Mouse (Mus musculus): ENCODE data around the gene Thtpa. TPM values are rescaled to one million over a fixed set of nuclear protein-coding genes. Genes with fewer than 3 reads are reported as not detected.

The Thtpa gene
- total RNA-seq, 4 experiments from 2014 or later: 13.4 to 15.6 (median 14.9) TPM

DNA sequence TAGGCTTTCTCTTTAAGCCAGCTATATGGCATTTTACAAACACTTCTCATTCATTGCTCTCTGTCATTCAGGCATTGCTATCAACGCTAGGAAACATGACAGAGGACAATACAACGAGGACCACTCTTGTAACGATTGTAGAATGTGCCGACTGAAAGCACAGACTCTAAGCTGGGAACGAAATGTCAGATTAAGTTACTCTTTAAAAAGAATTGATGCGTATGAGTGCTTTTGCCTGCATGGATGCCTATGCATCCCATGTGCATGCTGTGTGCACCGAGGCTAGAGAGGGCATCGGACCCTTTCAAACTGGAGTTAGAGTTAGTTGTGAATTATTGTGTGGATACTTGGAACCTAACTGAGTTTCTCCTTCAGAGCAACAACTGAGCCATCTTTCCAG is 41.1 kb downstream of the Thtpa start:
- no peak for DNase-seq (ENCODE audit: low spot score in 2 of 2)

DNA sequence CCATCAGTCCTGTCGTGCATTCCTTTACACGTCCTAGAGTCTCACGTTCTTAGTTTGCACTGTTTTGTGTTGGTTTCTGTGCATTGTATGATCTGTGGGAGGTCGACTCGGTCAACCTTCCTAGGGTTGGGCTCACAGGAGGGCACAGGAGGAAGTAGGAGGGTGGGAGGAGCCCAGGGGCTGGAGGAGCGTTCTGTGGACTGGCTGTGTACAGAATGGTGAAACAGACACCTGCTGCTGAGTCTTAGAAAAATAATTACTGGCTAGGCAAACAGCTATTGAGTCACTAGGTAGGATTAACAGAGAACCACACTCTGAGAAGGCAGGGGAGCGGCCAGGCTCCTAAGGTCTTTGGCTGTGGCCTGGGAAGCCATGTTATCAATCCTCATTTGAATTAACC is 44.7 kb downstream of the Thtpa start:
- no peak for DNase-seq (ENCODE audit: low spot score in 2 of 2)

DNA sequence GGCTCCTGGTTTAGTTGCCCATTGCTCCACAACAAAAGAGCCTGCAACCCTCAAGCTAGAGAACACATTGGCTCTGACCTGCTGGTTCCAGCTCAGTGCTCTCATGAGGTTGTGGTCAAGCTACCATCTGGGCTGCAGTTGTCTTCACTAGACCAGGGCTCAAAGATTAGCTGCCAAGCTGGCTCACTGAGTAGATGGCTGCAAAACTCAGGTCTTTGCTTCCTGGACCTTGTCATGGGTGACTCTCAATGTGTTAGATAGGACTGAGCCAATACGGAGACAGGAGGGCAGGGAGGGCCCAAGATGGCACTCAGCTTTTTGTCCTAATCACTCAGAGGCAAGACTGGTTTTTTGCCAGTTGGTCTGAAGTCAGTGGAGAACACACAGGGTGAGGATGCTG is 51.7 kb downstream of the Thtpa start:
- DNase-seq (ENCODE audit: low spot score in 2 of 2): no peak

DNA sequence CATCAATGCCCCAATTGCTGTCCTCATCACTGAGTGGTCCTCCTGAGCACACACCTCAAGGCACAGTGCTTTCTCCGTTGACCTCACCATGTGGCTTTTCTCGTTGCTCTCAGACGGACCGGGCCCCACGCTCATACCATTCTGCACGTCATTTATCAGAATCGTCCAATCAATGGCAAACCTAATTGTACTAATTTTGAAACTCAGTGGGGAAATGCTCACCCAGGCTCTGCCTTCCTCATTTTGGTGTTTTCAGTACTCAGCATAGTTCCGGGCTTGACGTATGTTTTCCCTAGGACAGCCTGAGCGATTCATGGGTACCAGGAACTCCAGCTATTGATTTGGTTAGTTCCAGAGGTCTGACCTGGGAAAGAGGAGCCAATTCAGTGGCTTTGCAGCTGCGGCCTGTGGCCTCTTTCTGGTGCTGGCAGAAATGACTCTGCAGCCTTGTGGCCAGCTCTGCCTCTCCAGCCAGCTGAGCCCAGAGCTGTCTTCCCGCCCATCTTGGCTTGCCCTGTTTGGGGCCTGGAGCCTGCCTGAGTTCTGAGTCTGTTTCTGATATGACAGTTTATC is 52.3 kb downstream of the Thtpa start:
- DNase-seq (ENCODE audit: low spot score in 2 of 2): peak; percentile 18 to 53

DNA sequence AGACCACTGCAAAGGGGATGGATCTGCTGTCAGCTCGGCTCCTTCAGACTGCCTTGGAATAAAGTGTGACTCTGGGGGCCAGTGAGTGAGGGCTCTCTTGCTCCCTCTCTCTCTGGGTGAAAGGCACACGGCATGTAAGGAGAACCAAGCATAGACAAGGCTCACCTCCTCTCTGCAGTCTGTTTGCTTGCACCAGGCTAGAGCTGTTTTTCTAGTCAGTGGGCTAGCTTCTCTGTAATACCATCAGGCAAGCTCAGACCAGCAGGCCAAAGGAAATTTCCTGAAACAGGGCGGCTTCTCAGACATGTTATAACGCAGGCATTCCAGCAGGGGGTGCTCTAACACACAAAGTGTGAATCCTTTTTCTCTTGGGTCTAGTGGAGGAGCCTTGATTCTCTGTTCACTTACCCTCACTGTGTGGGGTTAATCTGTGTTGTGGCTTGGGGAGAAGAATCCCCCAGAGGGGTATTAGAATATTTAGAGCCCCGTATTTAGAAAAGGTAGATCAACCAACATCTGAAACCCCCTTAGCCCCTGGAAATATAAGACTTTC is 53.9 kb downstream of the Thtpa start:
- DNase-seq (ENCODE audit: low spot score in 2 of 2): no peak

Other genes starting within 250 kb of the Thtpa start
- 1 to 10 TPM; 3.3 to 7.6 (median 5.2) TPM for gene Homez, start 223.8 kb upstream of the Thtpa start, total RNA-seq (2022)
- 1 to 10 TPM; 3.6 to 5.3 (median 4.0) TPM for gene Ppp1r3e, start 217.2 kb upstream of the Thtpa start, total RNA-seq (2022)
- gene Bcl2l2, start 211.4 kb upstream of the Thtpa start, total RNA-seq (2022): 10 to 100 TPM; 23.8 to 31.4 (median 26.8) TPM
- 1 to 10 TPM in 3 of 4 experiments, under 1 TPM in 1; 0.83 to 7.4 (median 3.1) TPM for gene Gm20521, start 211.3 kb upstream of the Thtpa start, total RNA-seq (2022)
- 10 to 100 TPM; 44.2 to 55.9 (median 50.0) TPM for gene Pabpn1, start 202.3 kb upstream of the Thtpa start, total RNA-seq (2022)
- 1 to 10 TPM in 3 of 4 experiments, under 1 TPM in 1; 0.68 to 1.4 (median 1.2) TPM for gene Slc22a17, start 181.7 kb upstream of the Thtpa start, total RNA-seq (2022)
- 1 to 10 TPM in 1 of 4 experiments, under 1 TPM in 3; 0.48 to 1.1 (median 0.86) TPM for gene Efs, start 168.7 kb upstream of the Thtpa start, total RNA-seq (2022)
- not detected for gene Il25, start 162.1 kb upstream of the Thtpa start, total RNA-seq (2022)
- gene Cmtm5, start 158.5 kb upstream of the Thtpa start, total RNA-seq (2022): not detected
- gene Myh6, start 127.9 kb upstream of the Thtpa start, total RNA-seq (2022): 100 to 1,000 TPM; 106 to 159 (median 128) TPM
- not detected for gene Gm17428, start 117.9 kb upstream of the Thtpa start, total RNA-seq (2022)
- gene Myh7, start 100.2 kb upstream of the Thtpa start, total RNA-seq (2022): 100 to 1,000 TPM; 508 to 760 (median 618) TPM
- 10 to 100 TPM; 18.5 to 19.7 (median 19.1) TPM for gene Ngdn, start 79.3 kb upstream of the Thtpa start, total RNA-seq (2022)
- gene Zfhx2, start 2.5 kb upstream of the Thtpa start, total RNA-seq (2022): 1 to 10 TPM; 4.9 to 6.2 (median 5.6) TPM
- 1 to 10 TPM; 2.2 to 3.9 (median 3.6) TPM for gene Ap1g2, start 11.8 kb downstream of the Thtpa start, total RNA-seq (2022)
- under 1 TPM in 2 of 4 experiments, not detected in 2; 0.08 to 0.19 TPM for gene Jph4, start 22.2 kb downstream of the Thtpa start, total RNA-seq (2022)
- not detected for gene Dhrs2, start 127.2 kb downstream of the Thtpa start, total RNA-seq (2022)